Mouse (Mus musculus) kidney, postnatal 10 days (tissue): ENCODE measurements around the gene Sult5a1.

ENCODE experiments used
- DNase-seq: peaks from one replicate; pipeline ENCODE4 v3.0.0; 2021; ENCODE audit warnings: mixed read lengths

Sult5a1 gene

GRCm38 (mm10) chr8:123097786-123098584, 60.1 kb downstream of the Sult5a1 start:
- DNase-seq: peak; percentile 63

GRCm38 (mm10) chr8:123097216-123097615, 60.9 kb downstream of the Sult5a1 start:
- no peak for DNase-seq
